Mouse (Mus musculus): ENCODE data around the gene Patz1.

GRCm38 (mm10) chr11:3346351-3346750, 57.7 kb downstream of the Patz1 start:
- no peak for TF ChIP-seq CTCF (IDR thresholded peaks at IDR 0.05; ENCODE audit: borderline replicate concordance, insufficient read depth, low read depth, low read length)
- TF ChIP-seq POLR2A (IDR thresholded peaks at IDR 0.05; ENCODE audit: borderline replicate concordance, insufficient read depth, low read length), result no peak

All from cerebellum, adult 2 months (tissue).